Mouse (Mus musculus) retina, embryonic 14.5 days (tissue): Measurements from ENCODE around the gene Slc19a3.
A peak's percentile ranks its signal among the peaks of the same experiment; 100 is the strongest.
"Not testable (repeated sequence)": the region's sequence is repeated elsewhere in the genome, so short reads cannot be mapped to it uniquely, and the experiment has no call there.

Source experiments
- DNase-seq: peaks from one replicate; pipeline ENCODE4 v3.0.0-alpha.2; 2015; ENCODE audit warnings: low spot score

The Slc19a3 gene

GRCm38 (mm10) chr1:83007471-83007870, 30.8 kb downstream of the Slc19a3 start:
- no peak for DNase-seq

GRCm38 (mm10) chr1:83006218-83007179, 31.7 kb downstream of the Slc19a3 start:
- DNase-seq, result no peak

GRCm38 (mm10) chr1:83000306-83000705, 37.9 kb downstream of the Slc19a3 start, which contains the start of gene Gm47959:
TSS of gene Gm47959 (plus strand) at chr1:83000548.
- not testable (repeated sequence) for DNase-seq

GRCm38 (mm10) chr1:82993947-82994346, 44.3 kb downstream of the Slc19a3 start:
- DNase-seq, result no peak

- no peak for DNase-seq
Measured at GRCm38 (mm10) chr1:82992093-82992492, 46.2 kb downstream of the Slc19a3 start.

GRCm38 (mm10) chr1:82991596-82991995, 46.7 kb downstream of the Slc19a3 start:
- DNase-seq, result no peak

- DNase-seq, result no peak
Measured at GRCm38 (mm10) chr1:82991062-82991461, 47.2 kb downstream of the Slc19a3 start.

- peak; percentile 85 for DNase-seq
Measured at GRCm38 (mm10) chr1:82987530-82988198, 50.6 kb downstream of the Slc19a3 start.

- DNase-seq, result no peak
Measured at GRCm38 (mm10) chr1:82986738-82987137, 51.5 kb downstream of the Slc19a3 start.

- no peak for DNase-seq
Measured at GRCm38 (mm10) chr1:82977840-82978239, 60.4 kb downstream of the Slc19a3 start.

GRCm38 (mm10) chr1:82975750-82976149, 62.5 kb downstream of the Slc19a3 start:
- DNase-seq, result no peak

GRCm38 (mm10) chr1:82974342-82974741, 63.9 kb downstream of the Slc19a3 start:
- no peak for DNase-seq

GRCm38 (mm10) chr1:82973901-82974300, 64.3 kb downstream of the Slc19a3 start:
- no peak for DNase-seq

GRCm38 (mm10) chr1:82973244-82973643, 65.0 kb downstream of the Slc19a3 start:
- DNase-seq, result no peak

- DNase-seq, result no peak
Measured at GRCm38 (mm10) chr1:82972046-82972445, 66.2 kb downstream of the Slc19a3 start.

- DNase-seq, result no peak
Measured at GRCm38 (mm10) chr1:82966413-82966812, 71.8 kb downstream of the Slc19a3 start.
